8 mouse cellular contexts compared by ENCODE assay signal in genomic region chr6:54816388-54817065, GRCm38 (mm10). TPM values are rescaled to one million over a fixed set of nuclear protein-coding genes. Genes with fewer than 3 reads are reported as not detected.
DNase-seq lines count a peak whose midpoint lies in the region; ATAC-seq and TF ChIP-seq lines count a peak whose summit lies in the region.

Gene Znrf2, plus strand, starts transcription at chr6:54816916.

- peak within 1 kb of the TSS; percentile 60 for H3K4me2 ChIP-seq in kidney, embryonic 14.5 days (replicated peaks; ENCODE audit: low read depth, low read length)
- peak within 1 kb of the TSS; percentile 52 for H3K4me2 ChIP-seq in limb, embryonic 15.5 days

- peak; percentile 99 for DNase-seq in A20 (ENCODE audit: low read depth, low spot score)
- DNase-seq in heart, adult 9 months (ENCODE audit: low spot score in 2 of 2) = peak; percentile 94 to 96
- peak; percentile 62 to 83 for DNase-seq in monocyte, adult 2 months (ENCODE audit: low read depth in 1 of 2, low spot score in 2 of 2)
- DNase-seq in spleen, postnatal 36 days (ENCODE audit: low spot score in 2 of 2) = peak; percentile 94 to 95

- peaks cover 38% of the 10 kb centered on the region for H3K4me1 ChIP-seq in bone marrow macrophage, adult 2 months (ENCODE audit: control insufficient read depth, insufficient read depth, low read length)
- 0 out of 2 replicates have a peak, but pooled peaks cover 3% of the 10 kb centered on the region for H3K4me1 ChIP-seq in embryonic fibroblast, embryonic 13.5 days (ENCODE audit: control insufficient read depth, insufficient read depth, low read length)
- 0 out of 2 replicates have a peak, but pooled peaks cover 6% of the 10 kb centered on the region for H3K4me1 ChIP-seq in kidney, embryonic 14.5 days (ENCODE audit: control insufficient read depth, insufficient read depth, low read length)
- peaks cover 37% of the 10 kb centered on the region for H3K4me1 ChIP-seq in limb, embryonic 15.5 days

- peak; percentile 99 for ATAC-seq in kidney, embryonic 14.5 days (ENCODE audit: low FRiP score, low TSS enrichment)
- peak; percentile 99 for ATAC-seq in limb, embryonic 15.5 days (ENCODE audit: insufficient number of reproducible peaks, low FRiP score, low TSS enrichment, low read depth)

- under 1% methylated on average over 46 of the region's 88 CpGs for WGBS in kidney, embryonic 14.5 days
- WGBS in limb, embryonic 15.5 days = under 1% methylated on average over 71 of the region's 88 CpGs

- H3K27ac ChIP-seq in bone marrow macrophage, adult 2 months (ENCODE audit: insufficient read depth, low read depth, low read length) = peak within 1 kb of the TSS; percentile 94
- H3K27ac ChIP-seq in embryonic fibroblast, embryonic 13.5 days (ENCODE audit: insufficient read depth, low read length) = peak within 1 kb of the TSS; percentile 48
- peak within 1 kb of the TSS; percentile 95 for H3K27ac ChIP-seq in kidney, embryonic 14.5 days (ENCODE audit: low read depth, low read length)
- H3K27ac ChIP-seq in limb, embryonic 15.5 days = peak within 1 kb of the TSS; percentile 96

- H3K36me3 ChIP-seq in kidney, embryonic 14.5 days (ENCODE audit: control insufficient read depth, insufficient read depth, low read length) = no peaks in the 10 kb centered on the region
- no peaks in the 10 kb centered on the region for H3K36me3 ChIP-seq in limb, embryonic 15.5 days

- H3K4me3 ChIP-seq in bone marrow macrophage, adult 2 months (ENCODE audit: insufficient read depth, low read length) = peak within 1 kb of the TSS; percentile 75
- H3K4me3 ChIP-seq in embryonic fibroblast, embryonic 13.5 days (ENCODE audit: insufficient read depth, low read length) = peak within 1 kb of the TSS; percentile 61
- peak within 1 kb of the TSS; percentile 76 for H3K4me3 ChIP-seq in kidney, embryonic 14.5 days (ENCODE audit: low read length)
- H3K4me3 ChIP-seq in limb, embryonic 15.5 days = peak within 1 kb of the TSS; percentile 85

- TF ChIP-seq CTCF in bone marrow macrophage, adult 2 months (IDR thresholded peaks at IDR 0.05; ENCODE audit: low read depth, low read length) = no peak
- no peak for TF ChIP-seq CTCF in embryonic fibroblast, embryonic 13.5 days (IDR thresholded peaks at IDR 0.05; ENCODE audit: borderline replicate concordance, insufficient read depth, low read length)

- H3K9me3 ChIP-seq in kidney, embryonic 14.5 days (ENCODE audit: control insufficient read depth, low read length) = no peaks in the 10 kb centered on the region
- H3K9me3 ChIP-seq in limb, embryonic 15.5 days = no peaks in the 10 kb centered on the region

- TF ChIP-seq POLR2A in bone marrow macrophage, adult 2 months (IDR thresholded peaks at IDR 0.05; ENCODE audit: borderline replicate concordance, low read depth, low read length) = no peak; the same call in 1 of the 2 replicates
- peak; percentile 76 for TF ChIP-seq POLR2A in embryonic fibroblast, embryonic 13.5 days (IDR thresholded peaks at IDR 0.05; ENCODE audit: low read depth, low read length)

- no peaks in the 10 kb centered on the region for H3K27me3 ChIP-seq in kidney, embryonic 14.5 days (ENCODE audit: control insufficient read depth, insufficient read depth, low read length)
- H3K27me3 ChIP-seq in limb, embryonic 15.5 days = no peaks in the 10 kb centered on the region

- peak within 1 kb of the TSS; percentile 90 for H3K9ac ChIP-seq in kidney, embryonic 14.5 days (ENCODE audit: low read depth, low read length)
- H3K9ac ChIP-seq in limb, embryonic 15.5 days = peak within 1 kb of the TSS; percentile 87

RNA-seq across cellular contexts. Expression of gene Znrf2, which starts in this region (rescaled TPM):
- polyA plus RNA-seq in bone marrow macrophage, adult 2 months (2012; ENCODE audit: insufficient read depth, insufficient read length, missing spikeins) = 104 and 108 TPM in 2 replicates
- 8.7 and 10.9 TPM in 2 replicates for polyA plus RNA-seq in embryonic fibroblast, embryonic 13.5 days (2011; ENCODE audit: insufficient read length, low read depth, missing spikeins)
- polyA plus RNA-seq in kidney, embryonic 14.5 days (2014; fragmentation: Nextera tagmentation; extraction: Ambion mirVana) = 4.5 and 5.9 TPM in 2 replicates
- 3.5 and 4.8 TPM in 2 replicates for polyA plus RNA-seq in limb, embryonic 15.5 days (2015; fragmentation: Nextera tagmentation; extraction: Ambion mirVana)

Comparison
In these comparisons a context has a peak if more than half of its experiments do, and no peak if none do; other contexts are left out.
1. Peak in every context shown above with its lines: DNase-seq, ATAC-seq, H3K4me3 ChIP-seq and H3K27ac ChIP-seq.